Mouse (Mus musculus): ENCODE measurements around the gene Rap1gap2. TPM values are rescaled to one million over a fixed set of nuclear protein-coding genes. Genes with fewer than 3 reads are reported as not detected.
A peak's percentile ranks its signal among the peaks of the same experiment; 100 is the strongest.

Rap1gap2 gene
- total and polyA plus RNA-seq, 3 experiments: 5.8 to 10.1 TPM; not detected in 1

- TF ChIP-seq POLR2AphosphoS2 (IDR thresholded peaks at IDR 0.05; ENCODE audit: low read length) (no peak), UBTF (IDR thresholded peaks at IDR 0.05; ENCODE audit: borderline replicate concordance, insufficient read depth, low read depth, low read length) (no peak), POLR2A (IDR thresholded peaks at IDR 0.05; ENCODE audit: control insufficient read depth in 1 of 2, insufficient read depth in 1 of 2, low read depth in 1 of 2, low read length in 2 of 2, poor library complexity in 1 of 2) (no peak), MAFK (IDR thresholded peaks at IDR 0.05; ENCODE audit: borderline replicate concordance, low read depth, low read length) (no peak), MAX (IDR thresholded peaks at IDR 0.05; ENCODE audit: low read length) (no peak), TBP (IDR thresholded peaks at IDR 0.05; ENCODE audit: low read depth, low read length) (no peak), MEF2A (IDR thresholded peaks at IDR 0.05; ENCODE audit: extremely low read depth, insufficient replicate concordance, low read depth, low read length, poor library complexity, severe bottlenecking) (no peak), CTCF (IDR thresholded peaks at IDR 0.05 in 2 of 3, conservative IDR thresholded peaks at IDR 0.05 in 1 of 3; ENCODE audit: control insufficient read depth in 1 of 3, insufficient read depth in 1 of 3, low read depth in 2 of 3, low read length in 3 of 3, poor library complexity in 1 of 3, severe bottlenecking in 1 of 3) (no peak), ZMIZ1 (IDR thresholded peaks at IDR 0.05; ENCODE audit: low read depth, low read length) (no peak), HCFC1 (IDR thresholded peaks at IDR 0.05; ENCODE audit: low read depth, low read length) (no peak)
- no peaks in the 10 kb centered on the region for H3K27me3 ChIP-seq (ENCODE audit: control insufficient read depth in 1 of 2, insufficient read depth in 2 of 2, low read length in 2 of 2)
- no peak overlapping the region for H3K4me3 ChIP-seq (ENCODE audit: control insufficient read depth in 1 of 2, insufficient read depth in 1 of 2, low read depth in 2 of 2, low read length in 2 of 2)
- H3K9ac ChIP-seq (ENCODE audit: control insufficient read depth, low read depth, low read length, poor library complexity, severe bottlenecking): no peak overlapping the region
- peaks cover 12 to 25% of the 10 kb centered on the region in 2 experiments for H3K4me1 ChIP-seq (ENCODE audit: control insufficient read depth in 1 of 2, insufficient read depth in 2 of 2, low read length in 2 of 2)
- H3K27ac ChIP-seq (ENCODE audit: control insufficient read depth, low read depth, low read length): no peak overlapping the region
- peak; percentile 15 for DNase-seq (ENCODE audit: low read depth, low spot score)
- no peaks in the 10 kb centered on the region for H3K79me2 ChIP-seq (ENCODE audit: control insufficient read depth, insufficient read depth, low read length, poor library complexity)
- H3K9me3 ChIP-seq (replicated peaks; ENCODE audit: insufficient read depth, low read length): no peaks in the 10 kb centered on the region
- peaks cover 0 to 17% of the 10 kb centered on the region in 2 experiments; a peak in 3 of 4 replicates for H3K36me3 ChIP-seq (ENCODE audit: control insufficient read depth in 1 of 2, insufficient read depth in 2 of 2, low read length in 2 of 2)
Observed at GRCm38 (mm10) chr11:74409757-74410174, 200.9 kb downstream of the Rap1gap2 start.

GRCm38 (mm10) chr11:74409447-74409754 is 201.3 kb downstream of the Rap1gap2 start:
- no peak for TF ChIP-seq E2F4 (IDR thresholded peaks at IDR 0.05; ENCODE audit: borderline replicate concordance, low read depth, low read length)
- no peak overlapping the region for H3K9ac ChIP-seq (ENCODE audit: control insufficient read depth, low read depth, low read length, poor library complexity, severe bottlenecking)
- H3K4me3 ChIP-seq (ENCODE audit: control insufficient read depth in 1 of 2, insufficient read depth in 1 of 2, low read depth in 2 of 2, low read length in 2 of 2): no peak overlapping the region
- peaks cover 0 to 14% of the 10 kb centered on the region in 2 experiments; a peak in 3 of 4 replicates for H3K36me3 ChIP-seq (ENCODE audit: control insufficient read depth in 1 of 2, insufficient read depth in 2 of 2, low read length in 2 of 2)
- peaks cover 13 to 21% of the 10 kb centered on the region in 2 experiments for H3K4me1 ChIP-seq (ENCODE audit: control insufficient read depth in 1 of 2, insufficient read depth in 2 of 2, low read length in 2 of 2)
- DNase-seq (ENCODE audit: low read depth, low spot score): no peak
- H3K9me3 ChIP-seq (replicated peaks; ENCODE audit: insufficient read depth, low read length): no peaks in the 10 kb centered on the region
- no peak overlapping the region for H3K27ac ChIP-seq (ENCODE audit: control insufficient read depth, low read depth, low read length)
- H3K27me3 ChIP-seq (ENCODE audit: control insufficient read depth in 1 of 2, insufficient read depth in 2 of 2, low read length in 2 of 2): no peaks in the 10 kb centered on the region
- no peaks in the 10 kb centered on the region for H3K79me2 ChIP-seq (ENCODE audit: control insufficient read depth, insufficient read depth, low read length, poor library complexity)

- H3K36me3 ChIP-seq (ENCODE audit: control insufficient read depth in 1 of 2, insufficient read depth in 2 of 2, low read length in 2 of 2): peaks cover 0 to 10% of the 10 kb centered on the region in 2 experiments; a peak in 3 of 4 replicates
- no peak overlapping the region for H3K27ac ChIP-seq (ENCODE audit: control insufficient read depth, low read depth, low read length)
- DNase-seq (ENCODE audit: low read depth, low spot score): peak; percentile 75
- no peaks in the 10 kb centered on the region for H3K9me3 ChIP-seq (replicated peaks; ENCODE audit: insufficient read depth, low read length)
- H3K9ac ChIP-seq (ENCODE audit: control insufficient read depth, low read depth, low read length, poor library complexity, severe bottlenecking): no peak overlapping the region
- H3K79me2 ChIP-seq (ENCODE audit: control insufficient read depth, insufficient read depth, low read length, poor library complexity): no peaks in the 10 kb centered on the region
- H3K27me3 ChIP-seq (ENCODE audit: control insufficient read depth in 1 of 2, insufficient read depth in 2 of 2, low read length in 2 of 2): no peaks in the 10 kb centered on the region
- H3K4me1 ChIP-seq (ENCODE audit: control insufficient read depth in 1 of 2, insufficient read depth in 2 of 2, low read length in 2 of 2): peaks cover 8 to 15% of the 10 kb centered on the region in 2 experiments
- H3K4me3 ChIP-seq (ENCODE audit: control insufficient read depth in 1 of 2, insufficient read depth in 1 of 2, low read depth in 2 of 2, low read length in 2 of 2): no peak overlapping the region
- TF ChIP-seq E2F4 (IDR thresholded peaks at IDR 0.05; ENCODE audit: borderline replicate concordance, low read depth, low read length) (no peak), SIN3A (IDR thresholded peaks at IDR 0.05; ENCODE audit: low read length) (no peak), NRF1 (IDR thresholded peaks at IDR 0.05; ENCODE audit: insufficient read depth, low read depth, low read length, poor library complexity, severe bottlenecking) (no peak), GATA1 (IDR thresholded peaks at IDR 0.05; ENCODE audit: low read depth, low read length) (no peak), RAD21 (IDR thresholded peaks at IDR 0.05; ENCODE audit: low read depth, low read length) (no peak), TCF12 (IDR thresholded peaks at IDR 0.05; ENCODE audit: low read depth, low read length) (no peak), CHD2 (IDR thresholded peaks at IDR 0.05; ENCODE audit: low read length) (no peak), MEF2A (IDR thresholded peaks at IDR 0.05; ENCODE audit: extremely low read depth, insufficient replicate concordance, low read depth, low read length, poor library complexity, severe bottlenecking) (no peak), UBTF (IDR thresholded peaks at IDR 0.05; ENCODE audit: borderline replicate concordance, insufficient read depth, low read depth, low read length) (no peak), MAZ (IDR thresholded peaks at IDR 0.05; ENCODE audit: low read depth, low read length) (no peak), ETS1 (IDR thresholded peaks at IDR 0.05; ENCODE audit: low read depth, low read length) (no peak), EP300 (IDR thresholded peaks at IDR 0.05; ENCODE audit: low read depth in 1 of 2, low read length in 2 of 2) (no peak), MAFK (IDR thresholded peaks at IDR 0.05; ENCODE audit: borderline replicate concordance, low read depth, low read length) (no peak), ZC3H11A (IDR thresholded peaks at IDR 0.05; ENCODE audit: low read depth, low read length) (no peak), POLR2AphosphoS2 (IDR thresholded peaks at IDR 0.05; ENCODE audit: low read length) (no peak), NELFE (IDR thresholded peaks at IDR 0.05; ENCODE audit: low read depth, low read length) (no peak), KAT2A (conservative IDR thresholded peaks at IDR 0.05; ENCODE audit: low read depth, low read length) (no peak), POLR2A (IDR thresholded peaks at IDR 0.05; ENCODE audit: control insufficient read depth in 1 of 2, insufficient read depth in 1 of 2, low read depth in 1 of 2, low read length in 2 of 2, poor library complexity in 1 of 2) (no peak)
Observed at GRCm38 (mm10) chr11:74408587-74409446, 201.9 kb downstream of the Rap1gap2 start.
